Mouse (Mus musculus): Measurements from ENCODE around the gene BC049715. TPM values are rescaled to one million over a fixed set of nuclear protein-coding genes. Genes with fewer than 3 reads are reported as not detected.
"Not testable (repeated sequence)": the region's sequence is repeated elsewhere in the genome, so short reads cannot be mapped to it uniquely, and the experiment has no call there.

Gene BC049715
- total RNA-seq (2021): 1 to 10 TPM; 2.3 to 2.8 TPM
- long read RNA-seq, experiment 1: 0 reads
- long read RNA-seq, experiment 2: 0 reads

GRCm38 (mm10) chr6:136827516-136827880 is at the start of gene BC049715:
BC049715 (plus strand) TSS chr6:136827626.
- DNase-seq (ENCODE audit: low spot score in 2 of 2): no peak

- DNase-seq (ENCODE audit: low spot score in 2 of 2): no peak
These were observed 45.9 kb upstream of the BC049715 start, which contains the start of gene Gucy2c for GRCm38 (mm10) chr6:136781377-136781986. Gucy2c (minus strand) TSS chr6:136781765.

- no peak for DNase-seq (ENCODE audit: low spot score in 2 of 2)
These were observed 45.3 kb upstream of the BC049715 start for GRCm38 (mm10) chr6:136782146-136782545.

- DNase-seq (ENCODE audit: low spot score in 2 of 2): peak in 1 of 2 experiments; percentile 20
These were observed 44.7 kb upstream of the BC049715 start for GRCm38 (mm10) chr6:136782761-136783160.

- DNase-seq (ENCODE audit: low spot score in 2 of 2): no peak
These were observed 37.9 kb upstream of the BC049715 start for GRCm38 (mm10) chr6:136789391-136789971.

GRCm38 (mm10) chr6:136792884-136793758 is 34.3 kb upstream of the BC049715 start:
- no peak for DNase-seq (ENCODE audit: low spot score in 2 of 2)

GRCm38 (mm10) chr6:136793831-136794525 is 33.4 kb upstream of the BC049715 start:
- DNase-seq (ENCODE audit: low spot score in 2 of 2): no peak

GRCm38 (mm10) chr6:136795110-136795509 is 32.3 kb upstream of the BC049715 start:
- no peak for DNase-seq (ENCODE audit: low spot score in 2 of 2)

GRCm38 (mm10) chr6:136795850-136796249 is 31.6 kb upstream of the BC049715 start:
- DNase-seq (ENCODE audit: low spot score in 2 of 2): no peak

GRCm38 (mm10) chr6:136797874-136798693 is 29.3 kb upstream of the BC049715 start:
- not testable (repeated sequence) for DNase-seq (ENCODE audit: low spot score in 2 of 2)

- no peak for DNase-seq (ENCODE audit: low spot score in 2 of 2)
These were observed 26.7 kb upstream of the BC049715 start for GRCm38 (mm10) chr6:136800710-136801109.

GRCm38 (mm10) chr6:136801274-136801673 is 26.2 kb upstream of the BC049715 start:
- no peak for DNase-seq (ENCODE audit: low spot score in 2 of 2)

- DNase-seq (ENCODE audit: low spot score in 2 of 2): no peak
These were observed 24.2 kb upstream of the BC049715 start for GRCm38 (mm10) chr6:136803093-136803738.

- DNase-seq (ENCODE audit: low spot score in 2 of 2): peak; percentile 95
These were observed 23.4 kb upstream of the BC049715 start, which contains the start of gene Hist4h4 for GRCm38 (mm10) chr6:136803739-136804633. Hist4h4 (minus strand) TSS chr6:136804415.

GRCm38 (mm10) chr6:136804705-136805408 is 22.6 kb upstream of the BC049715 start:
- DNase-seq (ENCODE audit: low spot score in 2 of 2): no peak

GRCm38 (mm10) chr6:136805409-136805775 is 22.0 kb upstream of the BC049715 start:
- DNase-seq (ENCODE audit: low spot score in 2 of 2): no peak

- no peak for DNase-seq (ENCODE audit: low spot score in 2 of 2)
These were observed 20.6 kb upstream of the BC049715 start for GRCm38 (mm10) chr6:136806819-136807218.

- no peak for DNase-seq (ENCODE audit: low spot score in 2 of 2)
These were observed 19.9 kb upstream of the BC049715 start for GRCm38 (mm10) chr6:136807395-136808013.
